Mouse (Mus musculus) bone marrow macrophage, adult 2 months (primary cell): ENCODE data around the gene Inafm2. TPM values are rescaled to one million over a fixed set of nuclear protein-coding genes. Genes with fewer than 3 reads are reported as not detected.

Experiments
- H3K27ac ChIP-seq: 2 replicates; pipeline ENCODE4 v1.5.1; 2012; ENCODE audit warnings: low read depth, low read length; ENCODE audit not compliant: insufficient read depth
- H3K4me1 ChIP-seq: 2 replicates; pipeline ENCODE4 v1.6.1; 2012; ENCODE audit warnings: low read length; ENCODE audit not compliant: control insufficient read depth, insufficient read depth
- H3K4me3 ChIP-seq: 2 replicates; pipeline ENCODE4 v1.5.1; 2012; ENCODE audit warnings: mild to moderate bottlenecking, low read length, moderate library complexity; ENCODE audit not compliant: insufficient read depth
- CTCF ChIP-seq: IDR thresholded peaks from 2 replicates; pipeline ENCODE4 v1.5.1; 2012; ENCODE audit warnings: low read depth, mild to moderate bottlenecking, low read length, moderate library complexity
- POLR2A ChIP-seq: IDR thresholded peaks from 2 replicates; pipeline ENCODE4 v1.6.1; 2012; ENCODE audit warnings: mild to moderate bottlenecking, low read depth, low read length, borderline replicate concordance
- polyA plus RNA-seq: library from polyadenylated mRNA; stranded (reverse); fragments of >200 nt; gene quantifications from 2 replicates; pipeline ENCODE4 v1.2.4, GENCODE M21; 2012; ENCODE audit not compliant: missing spikeins, insufficient read depth, insufficient read length

Inafm2 gene
- polyA plus RNA-seq, 1 experiment: 11.6 TPM

DNA sequence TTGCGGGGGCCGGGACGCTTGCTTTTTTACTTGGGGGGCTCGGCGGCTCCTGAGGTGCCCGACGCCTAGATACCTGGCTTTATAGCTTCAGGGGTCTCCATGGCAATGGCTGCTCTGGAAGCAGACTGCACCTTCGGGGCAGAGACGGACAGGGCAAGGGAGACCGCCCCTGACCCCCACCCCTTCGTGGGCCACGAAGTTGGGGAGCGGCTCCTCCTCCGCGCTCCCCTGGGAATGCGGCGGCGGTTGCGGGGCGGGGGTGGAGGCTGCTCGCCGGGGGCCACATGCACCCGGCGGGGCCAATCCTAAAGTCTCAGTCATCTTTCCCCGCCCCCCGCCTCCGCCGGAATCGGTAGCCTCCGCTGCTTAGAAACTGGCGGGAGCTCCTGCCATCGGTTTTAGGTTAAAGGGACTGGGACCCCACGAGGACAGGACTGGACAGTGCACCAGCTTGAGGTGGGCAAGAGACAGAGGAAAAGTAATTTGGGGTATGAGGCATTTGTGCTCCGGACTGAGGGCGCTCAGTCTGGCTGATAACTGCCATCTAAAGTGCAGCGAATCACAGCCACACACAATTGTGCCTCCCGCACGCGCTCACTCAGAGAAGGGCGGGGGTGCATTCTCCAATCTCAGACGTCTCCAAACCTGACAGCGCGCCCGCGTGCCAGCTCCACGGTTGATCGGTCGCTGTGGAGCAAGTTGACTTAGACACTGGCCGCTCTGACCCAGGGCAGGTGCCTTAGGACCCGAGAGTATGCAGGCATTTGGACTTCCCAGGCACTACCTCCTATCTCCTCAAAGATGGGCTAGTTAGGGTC is 41.4 kb upstream of the Inafm2 start, which contains the start of gene Ankrd63:
Ankrd63 (minus strand) TSS at position 51 of the 818 bp plus-strand sequence.
- H3K4me3 ChIP-seq: peak within 1 kb of the TSS; percentile 40
- H3K4me1 ChIP-seq: peaks cover under 1% of the 10 kb centered on the region; the same call in 1 of the 2 replicates
- TF ChIP-seq POLR2A (no peak), CTCF (no peak)
- no peak within 1 kb of the TSS for H3K27ac ChIP-seq

DNA sequence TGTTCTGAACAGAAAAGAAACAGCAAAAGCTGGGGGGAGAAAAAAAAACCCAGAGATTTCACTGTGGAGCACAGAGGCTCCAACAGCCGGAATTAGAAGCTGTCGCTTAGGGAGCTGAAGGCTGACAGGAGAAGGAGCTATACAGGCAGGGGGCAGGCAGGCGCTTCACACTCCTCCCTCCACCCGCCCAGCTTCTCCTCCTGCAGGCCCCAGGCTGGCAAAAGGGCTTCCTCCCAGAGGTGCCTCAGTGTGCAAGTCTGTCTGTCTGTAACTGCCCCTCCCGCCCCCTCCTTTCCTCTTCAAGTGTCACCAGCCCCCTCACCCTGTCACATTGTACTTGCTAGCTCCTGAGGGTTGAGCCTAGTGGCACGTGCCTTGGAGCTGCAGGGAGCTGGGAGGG is 39.1 kb upstream of the Inafm2 start:
- Histone ChIP-seq H3K27ac (no peak overlapping the region), H3K4me1 (peaks cover 11% of the 10 kb centered on the region), H3K4me3 (no peak overlapping the region)
- TF ChIP-seq CTCF: no peak
- no peak for TF ChIP-seq POLR2A

GRCm38 (mm10) chr2:118708472-118708871 is 37.1 kb upstream of the Inafm2 start:
- H3K4me3 ChIP-seq: no peak overlapping the region
- TF ChIP-seq POLR2A (no peak), CTCF (no peak)
- no peak overlapping the region for H3K27ac ChIP-seq
- H3K4me1 ChIP-seq: peaks cover 11% of the 10 kb centered on the region

- Histone ChIP-seq H3K27ac (no peak overlapping the region), H3K4me3 (no peak overlapping the region), H3K4me1 (peaks cover 11% of the 10 kb centered on the region)
- TF ChIP-seq CTCF (no peak), POLR2A (no peak)
Observed at GRCm38 (mm10) chr2:118709655-118710221, 35.8 kb upstream of the Inafm2 start.

GRCm38 (mm10) chr2:118711038-118711494 is 34.5 kb upstream of the Inafm2 start:
- H3K27ac ChIP-seq: no peak overlapping the region
- peak overlapping the region; percentile 7; the same call in 1 of the 2 replicates for H3K4me3 ChIP-seq
- H3K4me1 ChIP-seq: peaks cover 11% of the 10 kb centered on the region
- TF ChIP-seq POLR2A (no peak), CTCF (no peak)

DNA sequence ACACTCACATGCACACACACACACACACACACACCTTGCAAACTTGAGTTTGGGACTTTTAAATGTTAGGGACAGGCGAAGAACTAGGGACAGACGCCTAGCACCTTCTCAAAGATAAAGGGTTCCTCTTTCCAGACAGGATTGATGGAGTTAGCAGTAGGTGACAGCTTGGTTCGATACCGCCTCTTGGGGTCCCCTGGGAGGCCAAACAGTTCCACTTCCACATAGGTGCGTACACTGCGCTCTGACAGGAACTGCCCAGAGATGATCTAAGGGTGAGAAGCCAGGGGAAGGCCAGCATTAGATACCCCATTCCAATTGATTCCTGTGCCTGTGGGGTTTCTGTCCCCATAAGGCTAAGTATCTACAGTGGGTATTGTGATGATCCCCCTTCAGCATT is 31.9 kb upstream of the Inafm2 start:
- TF ChIP-seq POLR2A: no peak
- TF ChIP-seq CTCF: no peak
- no peak overlapping the region for H3K4me3 ChIP-seq
- H3K27ac ChIP-seq: no peak overlapping the region
- H3K4me1 ChIP-seq: peaks cover 11% of the 10 kb centered on the region

GRCm38 (mm10) chr2:118714230-118714629 is 31.3 kb upstream of the Inafm2 start:
- Histone ChIP-seq H3K4me1 (peaks cover 9% of the 10 kb centered on the region), H3K4me3 (no peak overlapping the region), H3K27ac (no peak overlapping the region)
- TF ChIP-seq POLR2A (no peak), CTCF (no peak)

DNA sequence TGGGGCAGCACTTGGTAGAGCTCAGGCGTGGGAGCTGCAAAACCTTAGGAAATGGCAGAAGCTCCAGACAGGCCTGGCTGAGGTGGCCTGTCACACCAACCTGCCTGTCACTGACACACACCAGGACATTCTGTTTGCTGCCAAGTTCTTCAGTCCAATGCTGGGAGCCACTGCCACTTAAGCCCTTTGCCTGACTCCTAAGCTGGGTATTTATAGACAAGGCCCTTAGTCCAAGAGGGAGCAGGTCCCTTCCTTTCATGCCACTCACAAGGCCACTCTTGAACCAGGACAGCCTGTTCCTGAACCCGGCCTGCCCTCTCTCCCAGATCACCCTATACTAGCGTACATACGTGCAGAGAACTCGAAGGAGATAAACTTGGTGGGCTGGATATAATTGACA is 28.9 kb upstream of the Inafm2 start:
- TF ChIP-seq CTCF: no peak
- TF ChIP-seq POLR2A: no peak
- no peak overlapping the region for H3K27ac ChIP-seq
- H3K4me3 ChIP-seq: no peak overlapping the region
- no peaks in the 10 kb centered on the region for H3K4me1 ChIP-seq

GRCm38 (mm10) chr2:118723693-118724486 is 21.7 kb upstream of the Inafm2 start:
- Histone ChIP-seq H3K4me1 (peaks cover 18% of the 10 kb centered on the region), H3K27ac (no peak overlapping the region), H3K4me3 (no peak overlapping the region)
- no peak for TF ChIP-seq POLR2A
- no peak for TF ChIP-seq CTCF
